Mouse (Mus musculus) layer of hippocampus, postnatal 36 days (tissue): ENCODE results near the gene Tmem131. TPM values are rescaled to one million over a fixed set of nuclear protein-coding genes. Genes with fewer than 3 reads are reported as not detected.
"Not testable (repeated sequence)": the region's sequence is repeated elsewhere in the genome, so short reads cannot be mapped to it uniquely, and the experiment has no call there.

ENCODE experiments used
- DNase-seq, 2 experiments: peaks; one replicate each; pipeline ENCODE4 v3.0.0; 2022
- total RNA-seq, 2 experiments: library from RNA; stranded (reverse); gene quantifications; 2 replicates each; pipeline ENCODE4 v1.2.3; 2021

Tmem131 gene
- total RNA-seq, 2 experiments from 2014 or later, result 54.3 to 63.7 TPM

GRCm38 (mm10) chr1:36830913-36831866 is 112.3 kb downstream of the Tmem131 start:
- no peak for DNase-seq

DNA sequence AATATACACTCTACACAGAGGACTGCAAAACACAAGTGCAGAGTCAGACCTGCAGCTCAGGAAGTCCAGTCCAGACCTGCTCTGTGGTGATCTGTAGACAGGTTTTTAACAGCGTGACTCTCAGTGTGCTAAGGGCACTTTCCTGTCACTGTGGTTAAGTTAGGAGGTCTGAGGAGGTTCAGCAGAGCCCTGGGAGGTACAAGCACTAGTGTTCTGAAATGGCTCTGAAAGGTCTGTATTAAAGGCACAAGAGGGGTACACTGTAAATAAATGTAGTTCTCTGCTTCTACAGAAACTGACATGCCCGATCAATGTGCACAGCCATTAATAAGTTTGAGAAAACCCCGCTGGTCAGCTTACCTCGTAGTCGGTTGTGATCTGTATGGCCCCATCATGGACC is 119.1 kb downstream of the Tmem131 start:
- no peak for DNase-seq

GRCm38 (mm10) chr1:36821918-36822317 is 121.5 kb downstream of the Tmem131 start:
- DNase-seq, result not testable (repeated sequence)

DNA sequence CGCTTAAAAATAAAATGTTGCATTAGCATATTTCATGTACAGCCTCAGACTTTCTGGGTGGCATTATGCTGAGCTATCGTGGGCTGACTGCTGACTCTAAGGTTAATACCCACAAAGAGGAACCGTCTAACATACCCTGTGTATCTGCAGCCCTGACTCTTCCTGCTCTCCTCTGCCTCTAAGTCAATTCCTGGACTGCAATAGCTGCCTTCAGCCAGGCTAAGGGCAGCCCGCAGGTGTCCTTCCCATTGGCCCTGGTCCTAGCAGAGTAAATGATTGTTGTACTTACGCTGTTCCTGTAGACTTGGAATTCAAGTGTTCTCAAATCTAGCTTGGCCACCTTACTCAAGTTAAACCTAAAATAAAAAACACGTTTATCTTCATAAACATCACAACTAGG is 128.3 kb downstream of the Tmem131 start:
- no peak for DNase-seq

DNA sequence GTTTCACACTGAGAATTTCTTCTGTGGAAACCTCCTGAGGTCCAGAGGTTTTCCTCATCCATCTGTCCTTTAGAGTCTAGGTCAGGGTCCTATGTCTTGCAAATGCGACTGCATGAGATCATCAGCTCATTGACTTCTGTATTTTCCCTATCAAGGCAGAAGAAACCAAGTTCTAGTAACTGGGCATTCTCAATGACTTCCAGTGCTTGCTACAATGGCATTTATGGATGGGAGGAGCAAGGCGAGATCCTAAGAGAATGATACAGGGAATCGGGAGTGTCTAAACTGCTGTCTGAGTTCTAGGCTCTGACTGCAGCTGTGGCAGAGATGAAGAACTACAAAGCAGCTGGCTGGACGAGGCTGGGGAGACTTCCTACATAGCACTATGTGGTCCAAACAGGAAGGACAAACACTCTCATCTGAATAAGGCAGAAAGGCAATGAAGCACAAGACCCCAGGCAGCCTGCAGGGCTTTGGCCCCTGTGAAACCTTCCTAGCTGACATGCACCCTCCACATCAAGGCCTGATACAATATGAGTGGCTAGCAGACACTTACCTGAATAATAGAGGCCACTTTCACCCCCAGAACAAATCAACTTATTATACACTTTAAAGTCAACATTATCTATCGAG is 129.1 kb downstream of the Tmem131 start:
- no peak for DNase-seq

DNA sequence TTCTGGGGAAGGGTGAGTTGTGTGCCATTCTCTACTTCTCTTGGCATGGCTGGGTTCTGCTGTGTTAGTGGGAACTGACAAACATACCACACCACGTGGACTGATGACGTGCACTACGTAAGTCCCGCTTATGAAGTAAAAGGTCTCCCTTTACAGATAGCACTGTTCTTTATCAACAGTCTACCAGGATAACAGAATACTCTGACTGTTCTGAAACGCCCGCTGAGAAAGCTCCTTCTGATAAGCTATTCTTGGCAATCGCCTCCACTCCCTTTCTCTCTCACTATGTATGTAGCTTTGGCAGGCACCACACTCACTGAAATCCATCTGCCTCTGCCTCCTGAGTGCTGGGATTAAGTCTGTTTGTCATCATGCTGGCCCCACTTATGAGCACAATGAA is 130.1 kb downstream of the Tmem131 start:
- peak; percentile 44 to 61 for DNase-seq

DNA sequence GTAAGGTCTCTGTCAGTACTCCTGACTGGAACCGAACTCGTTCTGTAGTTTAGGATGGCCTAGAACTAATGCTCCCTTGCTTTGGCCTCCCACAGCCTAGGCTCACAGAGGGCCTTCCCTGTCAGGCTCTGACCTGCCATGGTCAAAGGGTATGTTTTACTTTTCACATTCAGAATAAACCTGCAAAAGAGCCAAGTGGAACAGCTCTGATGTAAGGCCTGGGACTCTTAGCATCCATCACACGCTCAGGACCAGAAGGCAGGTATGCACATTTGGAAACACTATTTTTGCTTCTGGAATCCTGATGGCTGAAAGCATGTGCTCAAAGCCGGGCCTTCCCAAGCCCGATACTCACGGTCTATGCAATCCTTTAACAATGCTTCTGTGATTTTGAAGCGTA is 131.7 kb downstream of the Tmem131 start:
- DNase-seq, result no peak

DNA sequence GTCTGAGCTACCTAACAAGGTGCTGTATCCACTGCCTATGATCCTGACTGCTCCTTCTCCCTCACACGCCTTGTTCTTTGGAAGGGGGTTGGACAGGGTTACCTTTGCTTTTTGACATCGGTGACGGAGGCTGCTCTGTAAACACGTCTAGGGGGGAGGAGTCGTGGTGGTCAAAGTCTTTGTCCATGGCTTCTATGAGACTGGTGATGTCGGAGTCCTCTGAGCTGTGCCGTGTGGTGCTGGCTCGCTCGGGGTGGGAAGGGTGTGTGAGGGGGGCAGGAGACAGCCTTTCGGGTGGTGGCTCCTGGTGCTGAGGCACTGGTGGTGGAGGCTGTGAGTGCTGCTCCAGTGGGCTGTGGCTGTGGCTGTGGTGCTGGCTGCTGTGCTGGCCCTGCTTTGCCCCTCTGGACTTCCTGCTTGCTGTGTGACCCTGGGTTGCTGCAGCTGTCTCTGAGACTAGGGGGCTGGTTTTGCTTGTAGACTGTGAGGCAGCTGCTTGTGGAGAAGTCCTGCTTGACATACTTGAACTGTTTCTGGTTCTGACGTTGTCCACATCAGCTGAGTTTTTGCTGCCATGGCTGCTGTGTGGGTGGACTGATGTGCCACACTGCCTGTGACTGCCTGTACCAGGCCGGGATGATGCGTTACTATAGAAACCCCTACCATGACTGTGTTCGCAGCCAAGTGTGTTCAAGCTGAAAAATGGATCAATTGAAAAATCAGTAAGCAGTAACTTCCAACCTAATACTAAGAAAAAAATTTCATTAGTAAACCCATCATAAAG is 135.5 kb downstream of the Tmem131 start:
- peak; percentile 57 to 58 for DNase-seq

- DNase-seq, result no peak
These were observed 136.4 kb downstream of the Tmem131 start for GRCm38 (mm10) chr1:36807086-36807485.

- no peak for DNase-seq
These were observed 137.1 kb downstream of the Tmem131 start for GRCm38 (mm10) chr1:36806181-36806905.

DNA sequence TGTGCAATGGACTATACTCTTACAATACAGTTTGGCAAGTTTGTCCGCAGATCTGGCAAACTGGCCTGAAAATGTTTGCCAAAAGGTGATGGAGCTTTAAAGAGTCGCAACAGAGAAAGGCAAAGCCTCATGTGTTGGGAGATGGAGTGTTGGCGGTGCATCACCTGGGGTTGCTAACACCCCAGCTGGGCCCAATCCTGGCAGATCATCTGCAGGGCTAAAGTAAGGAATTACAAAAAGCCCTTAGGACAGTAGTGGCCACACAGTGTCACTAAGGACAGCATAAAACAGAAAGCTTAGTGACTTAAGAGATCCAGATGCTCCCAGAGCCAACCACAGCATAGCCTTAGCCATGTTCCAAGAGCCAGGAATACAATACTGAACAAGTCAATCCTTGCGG is 138.6 kb downstream of the Tmem131 start:
- DNase-seq, result no peak

GRCm38 (mm10) chr1:36804259-36804658 is 139.2 kb downstream of the Tmem131 start:
- DNase-seq, result no peak

DNA sequence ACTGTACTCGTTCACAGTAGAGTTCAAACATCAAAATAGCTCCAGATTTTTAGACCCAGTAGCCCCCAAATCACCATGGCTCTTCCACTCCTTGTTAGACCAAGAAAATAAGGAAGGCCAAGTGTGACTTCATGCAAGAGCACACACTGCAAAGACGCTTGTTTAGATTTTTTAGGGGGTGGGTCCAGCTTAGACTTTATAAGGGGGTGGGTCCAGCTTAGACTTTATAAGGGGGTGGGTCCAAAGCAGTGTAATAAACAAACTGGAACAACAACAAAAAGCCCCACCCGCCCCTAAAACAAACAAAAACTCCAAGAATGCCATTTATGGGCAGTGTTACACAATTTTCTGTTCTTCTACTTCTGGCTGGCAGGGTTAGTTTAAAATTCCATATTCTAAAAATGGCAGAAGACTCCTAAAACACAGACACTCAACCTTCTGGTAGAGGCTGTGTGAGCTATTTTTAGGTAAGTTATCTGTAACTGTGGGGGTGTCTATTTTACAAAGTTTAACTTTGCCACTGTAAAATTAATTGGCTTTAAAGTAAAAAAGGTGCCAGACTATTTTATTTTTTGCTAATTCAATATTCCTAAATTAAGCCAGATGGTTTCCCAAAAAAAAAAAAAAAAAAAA is 143.0 kb downstream of the Tmem131 start:
- no peak for DNase-seq

DNA sequence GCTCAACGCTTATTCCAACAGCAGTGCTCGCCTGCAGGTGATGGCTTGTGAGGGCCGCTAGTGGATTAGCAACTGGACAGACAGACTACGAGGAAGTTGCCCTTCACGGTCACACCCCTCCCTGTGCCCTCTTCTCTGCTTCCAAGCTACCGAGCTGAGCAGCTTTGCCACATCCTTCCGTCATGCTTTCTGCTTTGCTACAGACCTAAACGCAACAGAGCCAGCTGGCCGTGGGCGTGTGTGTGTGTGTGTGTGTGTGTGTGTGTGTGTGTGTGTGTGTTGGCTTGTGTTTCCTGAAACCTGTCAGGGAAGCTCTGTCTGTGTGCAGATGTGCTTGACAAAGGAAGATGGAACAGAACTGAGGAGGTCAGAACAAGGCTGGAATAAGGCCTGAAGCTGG is 146.0 kb downstream of the Tmem131 start:
- peak; percentile 55 to 59 for DNase-seq

GRCm38 (mm10) chr1:36796711-36797110 is 146.8 kb downstream of the Tmem131 start:
- no peak for DNase-seq

- no peak for DNase-seq
These were observed 154.1 kb downstream of the Tmem131 start for GRCm38 (mm10) chr1:36789416-36789815.

- DNase-seq, result no peak
These were observed 157.1 kb downstream of the Tmem131 start for GRCm38 (mm10) chr1:36786377-36786776.

- DNase-seq, result peak; percentile 17 to 21
These were observed 158.2 kb downstream of the Tmem131 start for GRCm38 (mm10) chr1:36785238-36785641.

GRCm38 (mm10) chr1:36784365-36785134 is 158.9 kb downstream of the Tmem131 start:
- peak; percentile 76 to 78 for DNase-seq

- DNase-seq, result no peak
These were observed 161.0 kb downstream of the Tmem131 start for GRCm38 (mm10) chr1:36782476-36782875.

DNA sequence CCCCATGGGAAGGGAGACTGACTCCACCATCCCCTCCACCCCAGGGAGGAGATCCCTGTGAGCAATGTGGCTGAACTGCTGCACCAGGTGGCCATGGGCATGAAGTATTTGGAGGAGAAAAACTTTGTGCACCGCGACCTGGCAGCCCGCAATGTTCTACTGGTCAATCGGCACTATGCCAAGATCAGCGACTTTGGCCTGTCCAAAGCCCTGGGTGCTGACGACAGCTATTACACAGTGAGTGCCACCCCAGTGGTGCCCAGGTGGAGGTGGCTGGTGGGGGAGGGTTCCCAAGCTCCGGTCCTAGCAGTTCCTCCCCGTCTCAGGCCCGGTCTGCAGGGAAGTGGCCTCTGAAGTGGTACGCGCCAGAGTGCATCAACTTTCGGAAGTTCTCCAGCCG is 162.7 kb downstream of the Tmem131 start:
- DNase-seq, result no peak
